Mouse (Mus musculus): ENCODE results near the gene Vmn2r65. TPM values are rescaled to one million over a fixed set of nuclear protein-coding genes. Genes with fewer than 3 reads are reported as not detected.

Vmn2r65 gene
- 0.02 TPM in 1 of 2 replicates, not detected in the other for polyA plus RNA-seq (2012; ENCODE audit: low replicate concordance)

DNA sequence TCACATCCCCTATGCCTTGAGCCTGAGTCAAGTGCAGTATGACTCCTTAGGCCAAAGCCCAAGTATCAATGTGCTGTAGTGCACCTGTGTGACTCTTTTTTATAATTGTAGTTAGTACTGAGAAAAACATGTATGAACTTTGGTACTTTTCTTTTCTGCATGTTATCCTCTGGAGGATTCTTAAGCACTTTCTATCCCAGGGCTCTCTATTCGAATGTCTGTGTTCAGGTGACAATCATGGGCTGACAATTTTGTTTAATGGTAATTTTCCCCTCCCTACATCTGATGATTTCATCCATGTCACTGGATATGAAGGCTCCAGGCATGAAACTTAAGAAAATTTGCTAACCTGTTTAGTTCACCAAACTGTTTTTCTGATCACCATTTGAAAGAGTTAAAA, at the start of gene Vmn2r65:
Vmn2r65 (minus strand) TSS at position 101 of the 400 bp plus-strand sequence.

GRCm38 (mm10) chr7:85012168-85012567, 48.3 kb upstream of the Vmn2r65 start, which contains the start of gene Vmn2r66:
Gene Vmn2r66, minus strand, starts transcription at chr7:85012268.

Other genes starting within 250 kb of the Vmn2r65 start
- gene Olfr291, start 110.6 kb downstream of the Vmn2r65 start, polyA plus RNA-seq (2012; ENCODE audit: low replicate concordance) = not detected in 2 replicates
- not detected in 2 replicates for gene Vmn2r66, start 48.2 kb upstream of the Vmn2r65 start, polyA plus RNA-seq (2012; ENCODE audit: low replicate concordance)
- gene Vmn2r67, start 191.9 kb upstream of the Vmn2r65 start, polyA plus RNA-seq (2012; ENCODE audit: low replicate concordance) = not detected in 2 replicates

Measured in hematopoietic multipotent progenitor cell, adult 10-12 weeks (in vitro differentiated cells).